Mouse (Mus musculus) kidney, adult 2 months (tissue): Measurements from ENCODE around the gene Fbxw8. TPM values are rescaled to one million over a fixed set of nuclear protein-coding genes. Genes with fewer than 3 reads are reported as not detected.

ENCODE experiments used
- DNase-seq: peaks from one replicate; pipeline ENCODE4 v3.0.0; 2021
- H3K27ac ChIP-seq: fragments of 200-500 bp; 2 replicates; pipeline ENCODE4 v1.5.1; 2012; ENCODE audit warnings: low read depth, low read length, control low read depth, inconsistent platforms; ENCODE audit not compliant: insufficient read depth
- H3K27me3 ChIP-seq: fragments of 200-500 bp; replicated peaks from 2 replicates; pipeline ENCODE4 v1.6.1; 2012; ENCODE audit warnings: mild to moderate bottlenecking, moderate library complexity, low read length, inconsistent platforms; ENCODE audit not compliant: control insufficient read depth, insufficient read depth
- H3K36me3 ChIP-seq: fragments of 200-500 bp; 2 replicates; pipeline ENCODE4 v1.6.1; 2012; ENCODE audit warnings: mild to moderate bottlenecking, moderate library complexity, low read length, inconsistent platforms; ENCODE audit not compliant: control insufficient read depth, insufficient read depth
- H3K4me1 ChIP-seq: fragments of 200-500 bp; 2 replicates; pipeline ENCODE4 v1.6.1; 2011; ENCODE audit warnings: low read length; ENCODE audit not compliant: control insufficient read depth, insufficient read depth
- H3K4me3 ChIP-seq: fragments of 200-500 bp; 2 replicates; pipeline ENCODE4 v1.5.1; 2011; ENCODE audit warnings: mild to moderate bottlenecking, low read depth, low read length, control low read depth; ENCODE audit not compliant: insufficient read depth
- CTCF ChIP-seq: fragments of 200-500 bp; conservative IDR thresholded peaks from 2 replicates; pipeline ENCODE4 v1.5.1; 2011; ENCODE audit warnings: low read depth, mild to moderate bottlenecking, control low read depth, low read length, moderate library complexity, mixed read lengths; ENCODE audit not compliant: insufficient read depth, insufficient read length
- POLR2A ChIP-seq: fragments of 200-500 bp; IDR thresholded peaks from one replicate; pipeline ENCODE4 v1.6.1; 2011; ENCODE audit warnings: low read depth, low read length, control low read depth
- WGBS: fragments of 180-500 bp; shearing (Covaris S2); methylation state at CpG from one replicate; pipeline ENCODE4 v1.1.7; 2018; 5-methylcytosine and 5-hydroxymethylcytosine counted together
- polyA plus RNA-seq: library from polyadenylated mRNA; depleted of rRNA; stranded (reverse); fragments of >200 nt; gene quantifications from 2 replicates; pipeline ENCODE4 v1.2.3, GENCODE M21; 2012

The Fbxw8 gene
- polyA plus RNA-seq, 1 experiment = 60.8 TPM

DNA sequence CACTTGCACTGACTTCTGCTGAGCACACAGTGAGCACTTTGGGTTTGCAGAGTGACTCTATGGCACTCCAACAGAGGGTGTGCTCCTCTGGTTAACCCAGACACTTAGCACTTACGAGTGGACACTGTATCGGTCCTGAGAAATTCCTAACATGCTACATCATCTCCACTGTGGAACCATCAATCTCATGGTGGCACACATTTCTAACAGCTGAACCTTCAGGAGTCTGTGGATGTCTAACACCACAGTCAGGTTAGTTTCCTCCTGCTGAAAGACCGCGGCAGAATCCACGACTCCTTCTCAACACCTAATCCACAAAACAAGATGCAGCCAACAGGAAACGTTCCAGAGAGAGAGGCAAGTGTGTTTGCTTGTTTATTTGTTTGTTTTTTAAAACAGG is 76.7 kb downstream of the Fbxw8 start:
- no peak for DNase-seq
- WGBS = 82% methylated on average over 6 of the region's 6 CpGs
- Histone ChIP-seq H3K4me1 (no peaks in the 10 kb centered on the region), H3K36me3 (0 out of 2 replicates have a peak, but pooled peaks cover 3% of the 10 kb centered on the region), H3K4me3 (no peak overlapping the region), H3K27ac (no peak overlapping the region), H3K27me3 (no peaks in the 10 kb centered on the region)
- no peak for TF ChIP-seq CTCF
- no peak for TF ChIP-seq POLR2A

- no peak overlapping the region for H3K27ac ChIP-seq
- no peak for TF ChIP-seq CTCF
- no peak for TF ChIP-seq POLR2A
- 0 out of 2 replicates have a peak, but pooled peaks cover 3% of the 10 kb centered on the region for H3K36me3 ChIP-seq
- no peak for DNase-seq
- 84% methylated on average over 15 of the region's 15 CpGs for WGBS
- H3K27me3 ChIP-seq = no peaks in the 10 kb centered on the region
- H3K4me3 ChIP-seq = no peak overlapping the region
- H3K4me1 ChIP-seq = peaks cover 4% of the 10 kb centered on the region; the same call in 1 of the 2 replicates
Observed at GRCm38 (mm10) chr5:118076721-118077592, 78.3 kb downstream of the Fbxw8 start.

DNA sequence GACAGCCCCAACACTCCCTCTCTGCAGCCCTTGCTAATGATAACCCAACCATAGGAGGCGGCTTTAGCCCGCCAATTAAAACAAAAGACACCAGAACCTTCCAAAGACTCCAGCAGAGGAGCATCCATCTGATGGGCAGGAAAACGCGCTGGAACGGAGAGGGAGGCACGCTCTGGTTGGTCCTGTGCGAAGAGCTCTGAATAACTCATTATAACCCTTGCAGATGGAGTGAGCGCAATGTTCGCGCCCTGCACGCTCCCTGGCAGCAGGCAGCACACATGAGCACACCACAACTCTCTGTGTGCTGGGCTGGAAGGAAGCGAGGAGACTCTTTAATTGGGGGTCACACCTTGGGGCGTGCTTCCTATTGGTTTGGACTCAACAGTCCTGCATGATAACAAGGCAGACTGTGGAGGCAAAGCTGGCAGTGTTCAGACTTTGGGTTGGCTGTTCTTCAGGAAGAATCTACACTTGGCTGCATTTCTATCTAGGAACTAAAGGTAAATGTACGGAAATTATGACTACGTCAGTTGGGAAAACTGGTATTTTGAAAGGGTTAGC is 82.0 kb downstream of the Fbxw8 start:
- H3K4me3 ChIP-seq = no peak overlapping the region
- DNase-seq = no peak

GRCm38 (mm10) chr5:118071766-118072165 is 83.5 kb downstream of the Fbxw8 start:
- Histone ChIP-seq H3K36me3 (no peaks in the 10 kb centered on the region), H3K27me3 (no peaks in the 10 kb centered on the region), H3K4me1 (peaks cover 4% of the 10 kb centered on the region; the same call in 1 of the 2 replicates), H3K27ac (no peak overlapping the region), H3K4me3 (no peak overlapping the region)
- 44% methylated on average over 5 of the region's 5 CpGs for WGBS
- DNase-seq = peak; percentile 74
- TF ChIP-seq POLR2A (no peak), CTCF (no peak)

More for the DNA sequence above, 82.0 kb downstream of the Fbxw8 start:
- WGBS = 92% methylated on average over 15 of the region's 15 CpGs
- peaks cover 4% of the 10 kb centered on the region; the same call in 1 of the 2 replicates for H3K4me1 ChIP-seq
- H3K27me3 ChIP-seq = no peaks in the 10 kb centered on the region
- no peak for TF ChIP-seq POLR2A
- no peak for TF ChIP-seq CTCF
- H3K36me3 ChIP-seq = 0 out of 2 replicates have a peak, but pooled peaks cover 3% of the 10 kb centered on the region
- H3K27ac ChIP-seq = no peak overlapping the region

GRCm38 (mm10) chr5:118069315-118069714 is 85.9 kb downstream of the Fbxw8 start:
- 42% methylated on average over 9 of the region's 9 CpGs for WGBS
- Histone ChIP-seq H3K27ac (no peak overlapping the region), H3K4me3 (no peak overlapping the region), H3K36me3 (no peaks in the 10 kb centered on the region), H3K27me3 (no peaks in the 10 kb centered on the region), H3K4me1 (peaks cover 21% of the 10 kb centered on the region; the same call in 1 of the 2 replicates)
- TF ChIP-seq CTCF (peak; percentile 96; the same call in 1 of the 2 replicates), POLR2A (no peak)
- DNase-seq = peak; percentile 82

DNA sequence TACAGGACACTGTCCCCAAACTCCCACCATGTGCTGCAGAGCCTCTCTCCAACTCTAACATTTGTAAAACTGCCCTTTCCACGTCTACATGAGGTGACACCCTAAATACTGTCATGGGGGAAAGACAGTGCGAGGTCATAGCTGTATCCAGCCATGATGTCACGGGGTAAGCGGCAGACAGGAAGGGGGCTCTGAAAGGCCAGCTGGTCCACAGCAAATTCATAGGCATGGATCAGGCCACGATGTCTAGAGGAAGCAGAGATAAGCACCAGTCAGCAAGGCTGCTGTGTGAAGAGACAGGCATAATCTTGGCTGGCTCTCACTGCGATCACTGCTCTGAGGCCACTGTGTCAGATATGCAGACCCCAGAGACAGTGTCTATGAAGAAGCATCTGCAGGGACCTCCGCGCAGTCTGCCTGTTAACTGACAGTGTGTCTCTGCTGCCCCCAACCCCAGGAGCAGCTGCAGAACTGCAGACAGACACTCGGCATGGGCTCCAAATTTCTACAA is 87.2 kb downstream of the Fbxw8 start:
- H3K4me3 ChIP-seq = no peak overlapping the region
- DNase-seq = no peak
- no peaks in the 10 kb centered on the region for H3K36me3 ChIP-seq
- no peaks in the 10 kb centered on the region for H3K27me3 ChIP-seq
- H3K27ac ChIP-seq = no peak overlapping the region
- WGBS = 91% methylated on average over 9 of the region's 9 CpGs
- H3K4me1 ChIP-seq = peaks cover 21% of the 10 kb centered on the region; the same call in 1 of the 2 replicates
- TF ChIP-seq POLR2A = no peak
- TF ChIP-seq CTCF = no peak

DNA sequence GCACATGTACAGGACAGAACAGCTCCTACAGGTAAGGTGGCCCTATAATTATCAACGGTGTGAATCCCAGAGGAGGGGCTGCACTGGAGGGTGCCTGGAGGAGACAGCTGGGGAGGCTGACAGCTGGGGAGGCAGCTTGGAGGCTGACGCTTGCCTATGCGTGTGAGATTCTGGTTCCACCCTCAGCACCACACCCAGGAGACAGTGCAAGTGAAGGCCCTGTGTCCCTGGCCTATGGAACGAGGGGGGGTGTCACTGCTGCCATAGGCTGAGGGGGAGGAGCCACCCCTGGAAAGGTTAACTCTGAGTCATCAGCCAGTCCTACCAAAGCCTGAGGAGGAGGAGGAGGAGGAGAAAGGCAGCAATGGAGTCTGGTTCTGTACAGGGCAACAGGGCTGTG is 87.7 kb downstream of the Fbxw8 start:
- H3K4me3 ChIP-seq = no peak overlapping the region
- H3K36me3 ChIP-seq = no peaks in the 10 kb centered on the region
- DNase-seq = no peak
- 64% methylated on average over 4 of the region's 4 CpGs for WGBS
- no peak overlapping the region for H3K27ac ChIP-seq
- TF ChIP-seq CTCF = no peak
- no peak for TF ChIP-seq POLR2A
- peaks cover 21% of the 10 kb centered on the region; the same call in 1 of the 2 replicates for H3K4me1 ChIP-seq
- no peaks in the 10 kb centered on the region for H3K27me3 ChIP-seq
